Mouse (Mus musculus): ENCODE measurements around the gene Alkal2.

Gene Alkal2

DNA sequence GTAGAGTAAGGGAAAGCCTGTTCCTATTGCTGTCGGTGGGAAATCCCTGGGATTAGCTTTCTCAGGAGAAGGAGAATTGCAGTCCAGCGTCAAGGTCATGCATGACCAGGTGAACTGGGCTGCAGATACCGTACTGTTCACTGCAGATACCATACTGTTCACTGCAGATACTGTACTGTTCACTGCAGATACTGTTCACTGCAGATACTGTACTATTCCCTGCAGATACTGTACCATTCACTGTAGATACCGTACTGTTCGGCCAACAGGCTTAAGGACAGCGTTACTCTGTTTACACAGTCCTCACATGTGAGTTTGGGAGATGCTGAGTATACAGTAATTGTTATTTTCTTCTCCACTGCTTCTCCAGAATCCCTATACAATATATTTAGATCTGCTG is 44.1 kb downstream of the Alkal2 start:
- no peak for DNase-seq (ENCODE audit: low read depth)

DNA sequence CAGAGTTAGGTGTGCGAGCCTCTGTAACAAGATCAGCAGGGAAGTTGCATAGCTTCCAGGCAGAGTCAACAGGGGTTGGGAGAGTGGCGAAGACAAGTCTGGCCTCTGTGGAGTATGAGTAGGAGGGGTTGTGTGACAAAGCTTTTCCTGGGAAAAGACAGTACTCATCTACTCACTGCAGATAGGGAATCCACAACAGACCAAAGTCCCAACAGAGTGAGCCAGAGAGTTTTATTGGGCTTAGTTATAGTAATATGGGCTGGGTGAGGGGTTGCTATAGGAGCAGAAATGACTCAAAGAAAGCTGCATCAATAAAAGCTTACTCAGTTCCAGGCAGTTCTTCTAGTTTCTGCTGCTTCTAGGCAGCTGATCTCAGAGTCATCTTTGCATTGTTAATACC is 49.2 kb downstream of the Alkal2 start:
- DNase-seq (ENCODE audit: low read depth), result no peak

DNA sequence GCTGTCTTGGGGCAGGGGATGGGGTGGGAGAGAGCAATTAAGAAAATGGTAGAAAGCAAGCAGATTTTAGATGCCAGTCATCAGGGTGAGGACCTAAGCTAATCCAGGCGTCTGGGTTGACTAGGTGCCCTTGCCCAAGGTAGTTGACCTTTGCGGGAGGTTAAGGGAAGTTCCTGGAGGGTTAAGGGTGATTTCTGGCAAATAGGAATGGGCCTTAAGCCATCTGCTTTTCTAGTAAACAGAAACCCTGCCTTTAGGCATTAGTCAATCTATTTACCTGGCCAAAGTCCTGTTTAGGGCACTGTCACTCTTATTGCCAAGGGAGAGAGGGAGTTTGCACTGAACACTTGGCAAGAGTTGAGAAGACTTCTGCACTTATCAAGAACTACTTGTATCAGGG is 52.8 kb downstream of the Alkal2 start:
- DNase-seq (ENCODE audit: low read depth), result no peak
